Mouse (Mus musculus) kidney, embryonic 14.5 days (tissue): ENCODE results near the gene Akna. TPM values are rescaled to one million over a fixed set of nuclear protein-coding genes. Genes with fewer than 3 reads are reported as not detected.

Experiments
- ATAC-seq: fragments of 200-750 bp; cut with Nextera tagmentation; 2 replicates; pipeline ENCODE4 v1.8.0; 2017; ENCODE audit warnings: moderate number of reproducible peaks, mild to moderate bottlenecking, moderate TSS enrichment, moderate library complexity; ENCODE audit not compliant: low FRiP score, low TSS enrichment
- H3K27ac ChIP-seq: fragments of 300-500 bp; sonication (generic); 2 replicates; pipeline ENCODE4 v1.5.1; 2014; ENCODE audit warnings: low read depth, mild to moderate bottlenecking, low read length, moderate library complexity, mixed read lengths
- H3K27me3 ChIP-seq: fragments of 300-500 bp; sonication (generic); 2 replicates; pipeline ENCODE4 v1.6.1; 2014; ENCODE audit warnings: mild to moderate bottlenecking, low read length; ENCODE audit not compliant: control insufficient read depth, insufficient read depth
- H3K36me3 ChIP-seq: fragments of 300-500 bp; sonication (generic); 2 replicates; pipeline ENCODE4 v1.6.1; 2014; ENCODE audit warnings: low read length, mixed read lengths; ENCODE audit not compliant: control insufficient read depth, insufficient read depth
- H3K4me1 ChIP-seq: fragments of 300-500 bp; sonication (generic); 2 replicates; pipeline ENCODE4 v1.6.1; 2014; ENCODE audit warnings: low read length, mixed read lengths; ENCODE audit not compliant: control insufficient read depth, insufficient read depth
- H3K4me2 ChIP-seq: fragments of 300-500 bp; sonication (generic); replicated peaks from 2 replicates; pipeline ENCODE4 v1.6.1; 2014; ENCODE audit warnings: low read depth, mild to moderate bottlenecking, low read length
- H3K4me3 ChIP-seq: fragments of 300-500 bp; sonication (generic); 2 replicates; pipeline ENCODE4 v1.5.1; 2014; ENCODE audit warnings: mild to moderate bottlenecking, low read length
- H3K9ac ChIP-seq: fragments of 300-500 bp; sonication (generic); 2 replicates; pipeline ENCODE4 v1.6.1; 2014; ENCODE audit warnings: low read depth, mild to moderate bottlenecking, low read length, moderate library complexity
- H3K9me3 ChIP-seq: fragments of 300-500 bp; sonication (generic); 2 replicates; pipeline ENCODE4 v1.6.1; 2016; ENCODE audit warnings: low read length; ENCODE audit not compliant: control insufficient read depth
- WGBS: fragments of 180-500 bp; shearing (Covaris S2); extraction: QIAGEN DNeasy Blood & Tissue Kit; methylation state at CpG from one replicate; pipeline ENCODE4 v1.1.7; 2014; 5-methylcytosine and 5-hydroxymethylcytosine counted together
- polyA plus RNA-seq: library from polyadenylated mRNA; unstranded; fragments of >200 nt; fragmentation: Nextera tagmentation; extraction: Ambion mirVana; gene quantifications from 2 replicates; pipeline ENCODE4 v1.2.1, GENCODE M21; 2014

Akna gene
- polyA plus RNA-seq, 1 experiment from 2014 or later: 7.3 TPM

- no peaks in the 10 kb centered on the region for H3K36me3 ChIP-seq
- no peak overlapping the region for H3K4me3 ChIP-seq
- no peak overlapping the region for H3K27ac ChIP-seq
- WGBS: 19% methylated on average over 9 of the region's 9 CpGs
- no peaks in the 10 kb centered on the region for H3K9me3 ChIP-seq
- H3K9ac ChIP-seq: no peak overlapping the region
- no peaks in the 10 kb centered on the region for H3K4me1 ChIP-seq
- no peak overlapping the region for H3K4me2 ChIP-seq
- no peaks in the 10 kb centered on the region for H3K27me3 ChIP-seq
- peak; percentile 70 for ATAC-seq
Measured at GRCm38 (mm10) chr4:63417318-63417957, 14.3 kb upstream of the Akna start.

GRCm38 (mm10) chr4:63414951-63415350 lies 11.8 kb upstream of the Akna start:
- no peak overlapping the region for H3K9ac ChIP-seq
- peaks cover under 1% of the 10 kb centered on the region for H3K4me1 ChIP-seq
- H3K36me3 ChIP-seq: no peaks in the 10 kb centered on the region
- WGBS: 76% methylated on average over 5 of the region's 5 CpGs
- H3K9me3 ChIP-seq: no peaks in the 10 kb centered on the region
- no peak overlapping the region for H3K4me2 ChIP-seq
- ATAC-seq: no peak
- H3K4me3 ChIP-seq: no peak overlapping the region
- no peaks in the 10 kb centered on the region for H3K27me3 ChIP-seq
- H3K27ac ChIP-seq: no peak overlapping the region

- WGBS: 44% methylated on average over 5 of the region's 5 CpGs
- no peak overlapping the region for H3K27ac ChIP-seq
- no peak overlapping the region for H3K9ac ChIP-seq
- H3K9me3 ChIP-seq: no peaks in the 10 kb centered on the region
- H3K4me2 ChIP-seq: peak overlapping the region; percentile 98
- no peaks in the 10 kb centered on the region for H3K36me3 ChIP-seq
- peaks cover 17% of the 10 kb centered on the region for H3K4me1 ChIP-seq
- no peaks in the 10 kb centered on the region for H3K27me3 ChIP-seq
- no peak overlapping the region for H3K4me3 ChIP-seq
- no peak for ATAC-seq
Measured at GRCm38 (mm10) chr4:63411222-63411621, 8.1 kb upstream of the Akna start.

GRCm38 (mm10) chr4:63410583-63410934 lies 7.4 kb upstream of the Akna start:
- peak overlapping the region; percentile 54 for H3K9ac ChIP-seq
- WGBS: under 1% methylated on average over 19 of the region's 19 CpGs
- H3K27ac ChIP-seq: no peak overlapping the region
- peaks cover 17% of the 10 kb centered on the region for H3K4me1 ChIP-seq
- ATAC-seq: peak; percentile 93
- H3K9me3 ChIP-seq: no peaks in the 10 kb centered on the region
- H3K36me3 ChIP-seq: no peaks in the 10 kb centered on the region
- H3K4me2 ChIP-seq: peak overlapping the region; percentile 98
- no peaks in the 10 kb centered on the region for H3K27me3 ChIP-seq
- peak overlapping the region; percentile 62 for H3K4me3 ChIP-seq

- no peak overlapping the region for H3K27ac ChIP-seq
- no peaks in the 10 kb centered on the region for H3K27me3 ChIP-seq
- peak overlapping the region; percentile 54 for H3K9ac ChIP-seq
- H3K4me2 ChIP-seq: peak overlapping the region; percentile 98
- peak overlapping the region; percentile 62 for H3K4me3 ChIP-seq
- peaks cover 22% of the 10 kb centered on the region for H3K4me1 ChIP-seq
- under 1% methylated on average over 38 of the region's 39 CpGs for WGBS
- peak; percentile 75 for ATAC-seq
- no peaks in the 10 kb centered on the region for H3K36me3 ChIP-seq
- H3K9me3 ChIP-seq: no peaks in the 10 kb centered on the region
Measured at GRCm38 (mm10) chr4:63409908-63410582, 6.9 kb upstream of the Akna start.

- 3% methylated on average over 18 of the region's 18 CpGs for WGBS
- H3K9me3 ChIP-seq: no peaks in the 10 kb centered on the region
- H3K4me2 ChIP-seq: peak overlapping the region; percentile 98
- peak overlapping the region; percentile 54; the same call in 1 of the 2 replicates for H3K9ac ChIP-seq
- peak overlapping the region; percentile 62 for H3K4me3 ChIP-seq
- ATAC-seq: no peak
- H3K4me1 ChIP-seq: peaks cover 28% of the 10 kb centered on the region
- H3K27me3 ChIP-seq: no peaks in the 10 kb centered on the region
- no peak overlapping the region for H3K27ac ChIP-seq
- no peaks in the 10 kb centered on the region for H3K36me3 ChIP-seq
Measured at GRCm38 (mm10) chr4:63409317-63409907, 6.3 kb upstream of the Akna start.

- 0 out of 2 replicates have a peak overlapping the region, but pooled peaks have one; percentile 98 for H3K4me2 ChIP-seq
- H3K4me1 ChIP-seq: peaks cover 36% of the 10 kb centered on the region
- ATAC-seq: peak; percentile 48; the same call in 1 of the 2 replicates
- H3K36me3 ChIP-seq: no peaks in the 10 kb centered on the region
- H3K27ac ChIP-seq: no peak overlapping the region
- H3K4me3 ChIP-seq: peak overlapping the region; percentile 62; the same call in 1 of the 2 replicates
- no peaks in the 10 kb centered on the region for H3K9me3 ChIP-seq
- H3K27me3 ChIP-seq: no peaks in the 10 kb centered on the region
- 10% methylated on average over 8 of the region's 8 CpGs for WGBS
- no peak overlapping the region for H3K9ac ChIP-seq
Measured at GRCm38 (mm10) chr4:63408649-63409048, 5.5 kb upstream of the Akna start.

GRCm38 (mm10) chr4:63408247-63408646 lies 5.1 kb upstream of the Akna start:
- Histone ChIP-seq H3K36me3 (no peaks in the 10 kb centered on the region), H3K27me3 (no peaks in the 10 kb centered on the region), H3K4me3 (no peak overlapping the region), H3K27ac (no peak overlapping the region), H3K9ac (no peak overlapping the region), H3K4me2 (no peak overlapping the region), H3K9me3 (no peaks in the 10 kb centered on the region), H3K4me1 (peaks cover 40% of the 10 kb centered on the region)
- WGBS: 62% methylated on average over 7 of the region's 7 CpGs
- no peak for ATAC-seq

- ATAC-seq: no peak
- H3K4me2 ChIP-seq: no peak overlapping the region
- no peak overlapping the region for H3K27ac ChIP-seq
- no peaks in the 10 kb centered on the region for H3K9me3 ChIP-seq
- H3K27me3 ChIP-seq: no peaks in the 10 kb centered on the region
- H3K9ac ChIP-seq: no peak overlapping the region
- 57% methylated on average over 4 of the region's 4 CpGs for WGBS
- no peak overlapping the region for H3K4me3 ChIP-seq
- peaks cover 49% of the 10 kb centered on the region for H3K4me1 ChIP-seq
- no peaks in the 10 kb centered on the region for H3K36me3 ChIP-seq
Measured at GRCm38 (mm10) chr4:63405683-63406082, 2.5 kb upstream of the Akna start.
